Mouse (Mus musculus) urinary bladder, postnatal 14 days (tissue): ENCODE data around the gene Mob3a.

ENCODE experiments used
- DNase-seq: peaks from one replicate; pipeline ENCODE4 v3.0.0; 2021; ENCODE audit warnings: low spot score

Mob3a gene

GRCm38 (mm10) chr10:80700038-80700504 is 1.7 kb downstream of the Mob3a start:
- DNase-seq: no peak

DNA sequence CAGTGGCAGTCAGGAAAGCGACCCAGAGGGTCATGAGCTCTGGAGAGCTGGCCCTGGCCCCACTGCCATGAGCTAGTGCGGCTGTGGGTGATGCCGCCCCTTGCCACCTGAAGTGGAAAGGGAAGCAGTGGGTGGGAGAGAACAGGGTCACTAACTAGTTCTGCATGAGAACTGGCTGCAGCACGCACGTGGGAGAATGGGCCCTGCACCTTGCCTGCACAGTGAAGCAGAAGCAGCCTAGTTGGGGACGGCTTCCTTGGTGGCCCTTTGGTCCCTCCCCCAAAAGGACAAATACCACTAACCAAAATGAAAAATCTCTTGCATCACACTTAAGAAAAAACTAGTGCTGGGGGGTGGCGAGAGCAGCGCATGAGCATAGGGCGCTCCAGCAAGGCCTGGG is 3.2 kb downstream of the Mob3a start:
- DNase-seq: no peak

DNA sequence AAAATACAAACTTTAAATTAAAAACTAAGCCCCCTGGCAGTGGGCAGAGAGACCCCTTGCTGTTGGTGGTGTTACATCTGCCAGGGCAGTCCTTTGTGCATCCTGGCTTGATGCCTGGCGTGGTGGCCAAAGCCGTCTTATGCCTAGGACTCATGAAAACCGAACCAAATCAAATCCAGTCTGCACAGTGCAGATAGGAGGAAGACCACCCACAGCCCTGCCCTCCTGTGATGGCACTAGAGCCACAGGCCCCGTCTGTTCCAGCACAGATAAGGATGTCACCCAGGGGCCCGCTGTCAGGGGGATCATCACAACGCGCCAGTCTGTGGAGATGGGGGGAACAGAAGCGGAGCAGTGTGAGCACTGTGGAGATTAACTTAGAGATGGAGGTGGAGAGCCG is 4.0 kb downstream of the Mob3a start:
- DNase-seq: no peak

- DNase-seq: no peak
These were observed 4.4 kb downstream of the Mob3a start for GRCm38 (mm10) chr10:80697393-80697787.

DNA sequence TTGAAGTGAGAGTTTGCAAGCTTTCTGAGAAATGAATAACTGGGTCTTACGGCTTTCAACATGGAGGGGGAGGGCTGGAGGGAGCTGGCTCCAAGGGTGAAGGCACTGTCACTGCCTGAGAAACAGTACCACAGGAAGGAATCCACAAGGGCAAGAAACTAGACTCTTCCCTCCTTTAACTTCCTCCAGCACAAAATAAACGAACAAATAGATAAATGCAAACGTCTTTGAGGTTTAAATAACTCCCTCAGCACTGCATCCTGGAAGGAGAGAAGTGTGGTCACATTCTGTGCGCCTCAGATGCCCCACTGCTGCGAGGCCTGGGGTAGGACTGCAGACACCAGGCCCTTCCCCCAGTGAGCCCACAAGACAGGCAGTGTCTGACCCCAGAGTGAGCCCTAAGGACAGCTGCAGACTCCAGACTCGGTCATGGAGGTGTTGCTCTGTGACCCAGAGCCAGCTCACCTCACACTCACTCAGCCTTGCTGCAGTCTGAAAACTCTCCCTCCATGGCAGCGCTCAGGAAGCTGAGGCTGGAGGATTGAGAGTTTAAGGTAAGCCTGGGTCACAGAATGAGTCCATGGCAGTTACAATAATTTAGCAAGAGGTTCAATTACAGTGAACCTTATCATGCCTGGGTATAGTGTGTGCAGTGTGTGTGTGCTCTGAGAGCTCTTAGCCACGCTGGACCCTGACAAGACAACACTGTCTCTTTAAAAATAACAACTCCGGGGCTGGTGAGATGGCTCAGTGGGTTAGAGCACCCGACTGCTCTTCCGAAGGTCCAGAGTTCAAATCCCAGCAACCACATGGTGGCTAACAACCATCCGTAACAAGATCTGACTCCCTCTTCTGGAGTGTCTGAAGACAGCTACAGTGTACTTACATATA is 5.0 kb downstream of the Mob3a start:
- no peak for DNase-seq

DNA sequence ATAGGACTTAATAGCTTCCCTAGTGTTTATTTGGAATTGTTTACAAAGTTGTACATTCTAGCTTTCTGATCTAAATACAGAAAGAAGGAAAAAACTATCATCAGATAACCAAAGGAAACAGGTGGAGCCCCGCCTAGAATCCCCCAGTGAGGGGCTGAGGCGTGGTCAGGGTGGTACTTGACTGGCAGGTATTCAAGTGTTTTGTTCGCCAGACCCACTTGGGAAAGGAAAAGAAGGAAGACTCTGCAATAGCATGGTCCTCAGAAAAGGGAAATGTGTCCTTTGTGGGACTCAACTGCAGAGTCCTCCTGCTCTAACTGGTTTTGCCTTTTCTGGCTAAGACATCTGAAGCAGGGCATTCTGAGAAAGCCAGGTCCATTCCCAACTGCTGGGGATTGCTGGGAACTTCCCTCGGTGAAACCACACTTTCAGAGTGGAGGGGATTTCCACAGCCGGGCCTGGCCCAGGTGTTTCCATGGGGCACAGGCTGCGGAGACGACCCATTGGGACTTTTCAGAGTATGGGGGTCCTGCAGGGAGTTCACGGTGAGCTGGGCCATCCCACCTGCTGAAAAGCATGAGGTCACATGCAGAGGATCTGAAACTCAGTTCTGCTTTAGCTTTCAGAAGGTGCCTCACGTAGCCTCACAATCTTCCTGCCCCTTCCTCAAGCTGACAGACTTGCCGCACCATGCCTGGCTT is 5.8 kb downstream of the Mob3a start:
- DNase-seq: no peak

- no peak for DNase-seq
These were observed 6.6 kb downstream of the Mob3a start for GRCm38 (mm10) chr10:80695186-80695585.

- DNase-seq: no peak
These were observed 7.4 kb downstream of the Mob3a start for GRCm38 (mm10) chr10:80694159-80694938.

DNA sequence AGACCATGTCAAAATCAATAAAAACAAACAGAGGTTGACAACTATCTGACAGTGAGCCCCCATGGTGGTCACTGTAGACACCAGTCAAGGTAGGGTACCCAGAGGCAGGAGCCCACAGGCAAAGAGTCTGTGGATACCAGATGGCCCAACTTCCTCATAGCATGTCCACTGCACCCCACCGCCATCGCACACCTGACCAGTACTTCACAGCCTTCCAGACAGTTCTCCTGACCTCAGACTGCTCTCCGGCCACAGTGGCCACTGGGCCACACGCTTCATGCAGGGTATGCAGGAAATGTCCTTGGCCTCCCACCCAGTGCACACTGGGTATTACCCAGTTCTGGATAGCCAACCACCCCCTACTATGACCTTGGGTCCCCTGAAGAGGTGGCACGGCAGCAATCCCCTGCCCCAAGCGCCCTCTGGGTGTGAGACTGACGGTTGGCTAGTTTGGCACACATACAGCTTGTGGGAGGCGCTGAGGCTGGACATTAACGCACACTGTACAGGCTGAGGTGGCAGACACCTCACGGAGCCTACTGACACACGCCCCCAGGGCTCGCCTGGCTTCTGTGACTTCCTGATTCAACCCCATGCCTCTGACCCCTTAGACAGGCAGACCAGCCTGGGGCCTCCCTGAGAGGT is 8.3 kb downstream of the Mob3a start:
- no peak for DNase-seq

DNA sequence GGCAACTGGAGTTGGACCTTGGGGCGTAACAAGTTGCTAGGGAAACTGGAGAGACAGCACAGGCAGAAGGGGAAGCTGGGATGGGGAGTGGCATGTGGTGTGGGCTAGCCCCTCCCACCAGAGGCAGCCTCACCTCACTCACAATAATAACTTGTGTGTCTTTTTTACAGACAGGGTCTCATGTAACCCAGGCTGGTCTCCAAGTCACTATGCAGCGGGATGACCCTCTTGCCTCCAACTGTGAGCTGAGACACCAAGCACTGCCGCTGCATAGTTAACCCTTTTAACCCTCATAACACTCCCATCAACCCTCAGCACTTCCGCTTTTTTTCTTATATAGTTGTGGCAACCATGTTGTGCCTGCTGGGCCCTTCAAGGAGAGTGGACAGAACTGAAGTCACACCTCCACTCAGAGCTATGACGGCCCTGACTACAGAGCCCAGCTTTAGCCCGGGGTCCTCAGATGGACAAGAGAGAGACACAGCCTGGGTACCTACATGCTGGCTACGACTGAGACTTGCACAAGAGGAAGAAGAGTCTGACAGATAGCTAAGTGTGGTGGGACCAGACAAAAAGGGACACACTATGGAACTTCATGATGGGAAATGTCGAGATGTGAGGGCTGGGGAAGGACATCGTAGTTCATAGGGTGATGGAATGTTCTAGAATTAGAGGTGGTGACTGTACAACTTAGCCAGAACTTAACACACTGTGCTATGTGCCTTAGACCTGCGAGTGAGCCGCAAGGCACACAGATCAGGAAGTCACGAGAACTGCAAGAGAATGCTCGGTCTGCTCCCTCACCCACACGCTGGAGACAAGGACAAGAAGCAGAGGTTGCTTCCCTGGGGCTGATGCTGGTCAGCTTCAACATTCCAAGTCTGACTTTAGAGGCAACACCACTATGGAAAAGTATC is 9.3 kb downstream of the Mob3a start:
- no peak for DNase-seq

DNA sequence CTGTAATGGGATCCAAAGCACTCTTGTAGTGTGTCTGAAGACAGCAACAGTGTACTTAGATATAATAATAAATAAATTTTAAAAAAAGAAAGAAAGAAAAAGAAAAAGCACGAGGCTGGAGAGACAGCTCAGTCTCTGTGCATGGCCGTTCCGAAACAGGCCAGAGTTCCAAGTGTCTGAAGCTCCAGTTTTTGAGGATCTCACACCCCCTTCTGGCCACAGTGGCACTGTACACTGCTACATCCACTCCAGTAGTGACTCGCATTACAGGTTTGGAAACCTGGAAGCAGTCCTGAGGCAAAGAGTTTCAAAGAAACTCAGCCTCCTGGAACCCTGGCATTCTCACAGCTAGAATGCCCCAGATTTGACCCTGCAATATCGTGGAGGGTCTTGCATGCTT is 13.9 kb downstream of the Mob3a start:
- DNase-seq: peak; percentile 80

DNA sequence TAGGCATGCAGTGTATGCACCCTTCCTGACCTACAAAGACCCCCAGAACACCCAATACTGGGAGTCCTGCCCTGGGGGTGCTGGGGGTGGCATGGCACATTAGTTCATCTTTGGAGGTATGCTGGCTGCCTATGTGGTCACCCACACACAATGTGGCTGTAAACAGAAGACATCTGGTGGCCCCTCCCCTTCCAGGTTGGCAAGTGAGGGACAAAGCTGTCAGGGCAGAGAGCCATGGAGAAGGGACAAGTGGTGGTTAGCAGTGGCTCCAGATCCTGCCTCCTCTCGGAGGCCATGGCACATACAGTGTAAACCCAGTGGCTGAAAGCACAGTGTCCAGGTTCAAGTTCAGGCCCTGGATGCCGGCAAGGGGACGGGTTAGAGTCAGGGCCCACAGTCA is 15.2 kb downstream of the Mob3a start:
- no peak for DNase-seq

DNA sequence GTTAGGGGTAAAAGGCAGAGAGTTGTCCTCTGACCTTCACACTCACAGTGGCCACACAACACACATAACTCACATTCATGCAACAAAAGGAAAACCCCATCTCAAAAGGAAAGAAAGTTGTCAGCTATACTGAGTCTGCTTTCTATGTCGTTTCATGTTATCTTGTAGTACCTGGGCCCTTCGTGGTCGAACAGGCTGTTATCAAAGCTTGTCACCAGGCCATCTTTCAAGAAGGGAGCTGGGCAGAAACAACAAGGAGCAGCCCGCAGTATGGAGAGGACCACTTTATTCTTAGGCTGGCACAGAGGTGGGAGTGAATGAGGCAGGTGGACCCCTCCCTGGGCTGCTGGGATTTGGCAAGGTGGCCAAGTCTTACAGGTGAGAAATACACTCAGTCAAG is 16.8 kb downstream of the Mob3a start:
- DNase-seq: no peak

DNA sequence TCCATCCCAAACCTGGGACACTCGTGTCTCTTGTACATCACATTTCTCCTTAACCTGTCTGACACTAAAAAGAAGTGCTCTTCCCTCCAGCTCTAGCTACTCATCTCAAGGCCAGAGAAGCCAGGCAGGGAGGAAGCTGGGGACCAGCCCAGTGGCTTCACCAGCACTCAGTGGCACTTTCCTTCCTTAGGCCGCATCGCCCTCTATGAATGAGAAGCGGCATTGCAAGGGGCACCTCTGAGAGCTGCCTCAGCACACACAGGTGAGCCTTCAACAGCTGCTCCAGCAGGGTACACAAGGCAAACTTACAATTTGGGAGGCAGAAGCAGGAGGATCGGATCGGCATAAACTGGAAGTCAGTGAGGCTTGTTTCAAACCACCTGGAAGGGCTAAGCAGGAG is 17.6 kb downstream of the Mob3a start:
- DNase-seq: peak; percentile 79

DNA sequence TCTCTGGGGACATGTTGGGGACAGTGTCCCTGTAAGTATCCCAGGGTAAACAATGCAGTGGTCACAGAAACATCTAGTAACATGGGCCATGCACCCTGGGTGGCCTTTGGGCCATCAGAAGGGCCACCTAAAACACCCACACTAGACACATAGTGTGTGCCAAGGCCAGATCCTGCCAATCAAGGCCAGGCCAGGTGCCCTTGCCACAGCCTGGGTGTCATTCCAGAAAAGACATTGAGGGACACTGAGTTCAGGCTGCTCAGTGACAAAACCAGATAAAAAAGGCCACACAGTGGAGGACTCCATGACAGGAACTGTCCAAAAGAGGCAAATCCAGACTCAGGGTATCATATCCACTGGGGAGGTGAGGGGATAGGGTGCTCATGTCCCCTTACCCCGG is 18.1 kb downstream of the Mob3a start:
- DNase-seq: no peak

- DNase-seq: no peak
These were observed 19.8 kb downstream of the Mob3a start for GRCm38 (mm10) chr10:80682003-80682402.

DNA sequence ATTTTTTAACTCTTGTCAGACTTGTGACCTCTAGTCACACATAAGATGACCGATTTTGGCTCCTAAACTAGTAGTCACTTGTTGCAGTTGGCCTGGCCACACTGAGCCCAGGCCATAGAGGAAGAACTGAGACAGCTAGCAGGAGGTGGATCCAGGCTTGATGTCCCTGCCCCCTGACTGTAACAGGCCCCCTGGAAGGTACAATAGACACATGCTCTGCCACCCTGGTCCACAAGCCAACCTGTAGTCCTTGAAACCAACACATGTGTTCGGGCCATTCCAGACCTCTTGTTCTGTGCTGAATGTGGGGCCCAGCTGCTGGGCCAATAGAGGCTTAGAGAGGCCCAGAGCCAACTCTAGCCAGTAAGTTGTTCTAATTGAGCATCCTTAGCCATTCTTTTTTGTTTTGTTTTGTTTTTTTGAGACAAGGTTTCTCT is 21.5 kb downstream of the Mob3a start:
- no peak for DNase-seq

- no peak for DNase-seq
These were observed 22.1 kb downstream of the Mob3a start for GRCm38 (mm10) chr10:80679556-80680259.

DNA sequence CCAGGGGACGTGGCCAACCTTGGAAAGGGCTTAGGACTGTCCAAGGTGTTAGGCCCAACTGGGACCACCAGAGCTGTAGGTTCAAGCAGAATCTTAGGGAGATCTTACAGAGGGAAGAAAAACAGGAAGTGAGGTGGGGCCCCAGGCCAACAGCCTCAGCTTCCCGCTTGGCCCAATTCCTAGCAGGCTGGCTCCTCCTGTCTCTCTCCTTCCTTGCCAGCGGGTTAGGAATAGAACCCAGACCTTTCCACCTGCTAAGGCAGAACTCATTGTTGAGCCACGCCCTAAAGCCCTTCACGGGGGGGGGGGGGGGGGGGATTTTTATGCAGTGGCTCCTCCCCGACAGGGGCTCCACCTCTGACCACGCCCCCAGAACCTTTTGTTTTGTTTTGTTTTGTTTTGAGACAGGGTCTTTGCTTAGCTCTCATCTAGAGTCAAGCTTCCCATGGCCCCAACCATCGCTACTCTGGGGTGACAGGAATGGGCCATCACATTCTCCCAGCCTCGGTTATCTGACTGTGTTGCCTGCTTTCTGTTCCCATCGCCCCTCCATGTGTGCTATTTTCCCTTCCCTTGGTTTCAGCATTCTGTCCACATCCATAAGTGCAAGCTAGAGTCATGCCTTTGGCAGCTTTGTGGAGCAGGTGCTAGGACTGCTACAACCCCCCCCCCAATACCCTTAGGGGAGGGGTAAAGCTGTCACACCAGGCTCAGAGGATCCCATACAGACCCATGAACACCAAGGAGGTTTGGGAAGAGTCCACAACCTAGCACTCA is 23.0 kb downstream of the Mob3a start:
- no peak for DNase-seq
